Mouse (Mus musculus) left cerebral cortex, postnatal 14 days (tissue): ENCODE measurements around the gene Ibsp. TPM values are rescaled to one million over a fixed set of nuclear protein-coding genes. Genes with fewer than 3 reads are reported as not detected.

Experiments used
- DNase-seq, 2 experiments: peaks; one replicate each; pipeline ENCODE4 v3.0.0; 2021 to 2022; ENCODE audit warnings: low spot score in 2 of 2, mixed read lengths in 1 of 2
- intact Hi-C: fragments of 180-260 bp; cut with DNase I; formaldehyde crosslinking; loops from one replicate; pipeline ENCODE4 v1.15.1; 2025
- long read RNA-seq, 2 experiments: library from polyadenylated mRNA; stranded (forward); transcript quantifications; one replicate each; pipeline ENCODE4 v2.0.0; 2021
- total RNA-seq, 2 experiments: library from RNA; stranded (reverse); gene quantifications; 2 replicates each; pipeline ENCODE4 v1.2.3; 2021

Ibsp gene
- total RNA-seq, result under 1 TPM; 0.29 to 0.32 TPM
- long read RNA-seq, experiment 1, partial matches to known transcripts, result 0 of 2 reads
- long read RNA-seq, experiment 1, other reads (novel, unspliced or antisense), result 0 of 2 reads
- long read RNA-seq, experiment 2, partial matches to known transcripts, result 0 of 2 reads
- long read RNA-seq, experiment 2, other reads (novel, unspliced or antisense), result 0 of 2 reads

GRCm38 (mm10) chr5:104298994-104299393 lies at the start of gene Ibsp:
TSS of gene Ibsp (plus strand) at chr5:104299171.
- intact Hi-C loops, result no loop called here
- DNase-seq, result peak; percentile 8 to 21

- no peak for DNase-seq
- intact Hi-C loops, result no loop called here
Measured at GRCm38 (mm10) chr5:104251811-104252210, 47.2 kb upstream of the Ibsp start.

- no peak for DNase-seq
- intact Hi-C loops, result no loop called here
Measured at GRCm38 (mm10) chr5:104256585-104256984, 42.4 kb upstream of the Ibsp start.

- intact Hi-C loops, result no loop called here
- no peak for DNase-seq
Measured at GRCm38 (mm10) chr5:104261908-104262461, 37.0 kb upstream of the Ibsp start.

- DNase-seq, result no peak
- intact Hi-C loops, result no loop called here
Measured at GRCm38 (mm10) chr5:104263014-104263776, 35.8 kb upstream of the Ibsp start.

- intact Hi-C loops, result no loop called here
- DNase-seq, result no peak
Measured at GRCm38 (mm10) chr5:104294201-104294600, 4.8 kb upstream of the Ibsp start.

GRCm38 (mm10) chr5:104314073-104314472 lies 15.1 kb downstream of the Ibsp start:
- no peak for DNase-seq
- intact Hi-C loops, result no loop called here

- intact Hi-C loops, result no loop called here
- no peak for DNase-seq
Measured at GRCm38 (mm10) chr5:104325029-104325428, 26.1 kb downstream of the Ibsp start, which contains the start of gene Mepe. TSS of gene Mepe (plus strand) at chr5:104325329.

GRCm38 (mm10) chr5:104326884-104327283 lies 27.9 kb downstream of the Ibsp start:
- intact Hi-C loops, result no loop called here

GRCm38 (mm10) chr5:104327389-104327788 lies 28.4 kb downstream of the Ibsp start:
- no peak for DNase-seq
- intact Hi-C loops, result no loop called here

More at GRCm38 (mm10) chr5:104326884-104327283, 27.9 kb downstream of the Ibsp start:
- DNase-seq, result no peak

GRCm38 (mm10) chr5:104327876-104328275 lies 28.9 kb downstream of the Ibsp start:
- intact Hi-C loops, result no loop called here
- DNase-seq, result no peak

- DNase-seq, result no peak
- intact Hi-C loops, result no loop called here
Measured at GRCm38 (mm10) chr5:104328317-104328850, 29.4 kb downstream of the Ibsp start.

- intact Hi-C loops, result no loop called here
- DNase-seq, result peak in 1 of 2 experiments; percentile 64
Measured at GRCm38 (mm10) chr5:104329381-104329780, 30.4 kb downstream of the Ibsp start.

GRCm38 (mm10) chr5:104330088-104330487 lies 31.1 kb downstream of the Ibsp start:
- DNase-seq, result no peak
- intact Hi-C loops, result loop anchor here (5.0 kb wide), 1 partner anchor 198 kb away; no protein-coding TSS in a partner anchor

GRCm38 (mm10) chr5:104332296-104332695 lies 33.3 kb downstream of the Ibsp start:
- intact Hi-C loops, result loop anchor here (5.0 kb wide), 1 partner anchor 200 kb away; no protein-coding TSS in a partner anchor
- no peak for DNase-seq

- intact Hi-C loops, result loop anchor here (1.0 to 5.0 kb wide), 2 partner anchors 114 to 201 kb away; no protein-coding TSS in a partner anchor
- peak; percentile 65 to 84 for DNase-seq
Measured at GRCm38 (mm10) chr5:104333231-104333640, 34.3 kb downstream of the Ibsp start.

- DNase-seq, result no peak
- intact Hi-C loops, result loop anchor here (1.0 to 5.0 kb wide), 2 partner anchors 114 to 201 kb away; no protein-coding TSS in a partner anchor
Measured at GRCm38 (mm10) chr5:104333643-104334042, 34.7 kb downstream of the Ibsp start.

- no peak for DNase-seq
- intact Hi-C loops, result loop anchor here (5.0 kb wide), 1 partner anchor 202 kb away; no protein-coding TSS in a partner anchor
Measured at GRCm38 (mm10) chr5:104334516-104334915, 35.5 kb downstream of the Ibsp start.

GRCm38 (mm10) chr5:104335962-104336361 lies 37.0 kb downstream of the Ibsp start:
- no peak for DNase-seq
- intact Hi-C loops, result no loop called here

- no peak for DNase-seq
- intact Hi-C loops, result no loop called here
Measured at GRCm38 (mm10) chr5:104337491-104337890, 38.5 kb downstream of the Ibsp start.
